Mouse (Mus musculus): ENCODE measurements around the gene Inpp5e. TPM values are rescaled to one million over a fixed set of nuclear protein-coding genes. Genes with fewer than 3 reads are reported as not detected.

Gene Inpp5e
- total RNA-seq, 2 experiments from 2014 or later, result 22.2 to 25.1 TPM

GRCm38 (mm10) chr2:26441688-26442087 is 32.7 kb upstream of the Inpp5e start:
- Histone ChIP-seq H3K27ac (no peak overlapping the region), H3K4me3 (no peak overlapping the region)
- no peak for TF ChIP-seq CTCF (conservative IDR thresholded peaks at IDR 0.05)
- DNase-seq (ENCODE audit: low spot score in 2 of 2), result no peak

- no peak for DNase-seq (ENCODE audit: low spot score in 2 of 2)
- Histone ChIP-seq H3K4me3 (no peak overlapping the region), H3K27ac (no peak overlapping the region)
- no peak for TF ChIP-seq CTCF (conservative IDR thresholded peaks at IDR 0.05)
Observed at GRCm38 (mm10) chr2:26441261-26441660, 32.3 kb upstream of the Inpp5e start.

GRCm38 (mm10) chr2:26439671-26440070 is 30.7 kb upstream of the Inpp5e start:
- DNase-seq (ENCODE audit: low spot score in 2 of 2), result no peak

GRCm38 (mm10) chr2:26438373-26438772 is 29.4 kb upstream of the Inpp5e start:
- DNase-seq (ENCODE audit: low spot score in 2 of 2), result no peak
- peak overlapping the region; percentile 82; the same call in 1 of the 2 replicates for H3K27ac ChIP-seq
- TF ChIP-seq CTCF (conservative IDR thresholded peaks at IDR 0.05), result no peak
- no peak overlapping the region for H3K4me3 ChIP-seq

More at GRCm38 (mm10) chr2:26439671-26440070, 30.7 kb upstream of the Inpp5e start:
- Histone ChIP-seq H3K27ac (no peak overlapping the region), H3K4me3 (no peak overlapping the region)
- TF ChIP-seq CTCF (conservative IDR thresholded peaks at IDR 0.05), result no peak

- peak overlapping the region; percentile 82 for H3K27ac ChIP-seq
- H3K4me3 ChIP-seq, result peak overlapping the region; percentile 1; the same call in 1 of the 2 replicates
- TF ChIP-seq CTCF (conservative IDR thresholded peaks at IDR 0.05), result no peak; the same call in 1 of the 2 replicates
- DNase-seq (ENCODE audit: low spot score in 2 of 2), result peak; percentile 42 to 54
Observed at GRCm38 (mm10) chr2:26437221-26437620, 28.2 kb upstream of the Inpp5e start.

GRCm38 (mm10) chr2:26434791-26435572 is 26.0 kb upstream of the Inpp5e start:
- TF ChIP-seq CTCF (conservative IDR thresholded peaks at IDR 0.05), result no peak
- DNase-seq (ENCODE audit: low spot score in 2 of 2), result no peak
- Histone ChIP-seq H3K4me3 (no peak overlapping the region), H3K27ac (no peak overlapping the region)

GRCm38 (mm10) chr2:26429851-26430250 is 20.8 kb upstream of the Inpp5e start:
- H3K4me3 ChIP-seq, result no peak overlapping the region
- TF ChIP-seq CTCF (conservative IDR thresholded peaks at IDR 0.05), result peak; percentile 26; the same call in 1 of the 2 replicates

GRCm38 (mm10) chr2:26424541-26424940 is 15.5 kb upstream of the Inpp5e start:
- DNase-seq (ENCODE audit: low spot score in 2 of 2), result no peak
- TF ChIP-seq CTCF (conservative IDR thresholded peaks at IDR 0.05), result no peak
- no peak overlapping the region for H3K27ac ChIP-seq
- no peak overlapping the region for H3K4me3 ChIP-seq

More at GRCm38 (mm10) chr2:26429851-26430250, 20.8 kb upstream of the Inpp5e start:
- DNase-seq (ENCODE audit: low spot score in 2 of 2), result no peak
- H3K27ac ChIP-seq, result no peak overlapping the region

GRCm38 (mm10) chr2:26423086-26423485 is 14.1 kb upstream of the Inpp5e start:
- DNase-seq (ENCODE audit: low spot score in 2 of 2), result no peak
- no peak overlapping the region for H3K27ac ChIP-seq
- H3K4me3 ChIP-seq, result no peak overlapping the region
- TF ChIP-seq CTCF (conservative IDR thresholded peaks at IDR 0.05), result no peak

GRCm38 (mm10) chr2:26421969-26422368 is 13.0 kb upstream of the Inpp5e start:
- DNase-seq (ENCODE audit: low spot score in 2 of 2), result no peak
- H3K27ac ChIP-seq, result no peak overlapping the region
- H3K4me3 ChIP-seq, result no peak overlapping the region
- TF ChIP-seq CTCF (conservative IDR thresholded peaks at IDR 0.05), result no peak

GRCm38 (mm10) chr2:26418120-26418519 is 9.1 kb upstream of the Inpp5e start:
- no peak overlapping the region for H3K27ac ChIP-seq
- no peak for TF ChIP-seq CTCF (conservative IDR thresholded peaks at IDR 0.05)
- H3K4me3 ChIP-seq, result no peak overlapping the region
- DNase-seq (ENCODE audit: low spot score in 2 of 2), result no peak

GRCm38 (mm10) chr2:26417066-26417465 is 8.1 kb upstream of the Inpp5e start:
- no peak for DNase-seq (ENCODE audit: low spot score in 2 of 2)
- Histone ChIP-seq H3K4me3 (no peak overlapping the region), H3K27ac (no peak overlapping the region)
- TF ChIP-seq CTCF (conservative IDR thresholded peaks at IDR 0.05), result no peak

- TF ChIP-seq CTCF (conservative IDR thresholded peaks at IDR 0.05), result no peak
- H3K27ac ChIP-seq, result peak overlapping the region; percentile 85
Observed at GRCm38 (mm10) chr2:26410931-26411411, 2.0 kb upstream of the Inpp5e start.

GRCm38 (mm10) chr2:26410091-26410490 is 1.1 kb upstream of the Inpp5e start:
- no peak for DNase-seq (ENCODE audit: low spot score in 2 of 2)
- H3K27ac ChIP-seq, result peak overlapping the region; percentile 84
- H3K4me3 ChIP-seq, result no peak overlapping the region
- 0 out of 2 replicates have a peak, but pooled peaks have one; percentile 7 for TF ChIP-seq CTCF (conservative IDR thresholded peaks at IDR 0.05)

More at GRCm38 (mm10) chr2:26410931-26411411, 2.0 kb upstream of the Inpp5e start:
- no peak overlapping the region for H3K4me3 ChIP-seq
- no peak for DNase-seq (ENCODE audit: low spot score in 2 of 2)
